ENCODE assay signal across 8 mouse cellular contexts in genomic region chr17:21532101-21532951, GRCm38 (mm10). TPM values are rescaled to one million over a fixed set of nuclear protein-coding genes. Genes with fewer than 3 reads are reported as not detected.
DNase-seq lines count a peak whose midpoint lies in the region; ATAC-seq and TF ChIP-seq lines count a peak whose summit lies in the region.

No protein-coding gene starts in this region.

- no peaks in the 10 kb centered on the region for H3K36me3 ChIP-seq in embryonic facial prominence, embryonic 15.5 days
- H3K36me3 ChIP-seq in heart, embryonic 12.5 days: no peaks in the 10 kb centered on the region
- H3K36me3 ChIP-seq in kidney, embryonic 16.5 days (ENCODE audit: insufficient read depth, low read length): no peaks in the 10 kb centered on the region
- H3K36me3 ChIP-seq in liver, adult 2 months (ENCODE audit: control insufficient read depth, insufficient read depth, low read length): no peaks in the 10 kb centered on the region

- peaks cover 19% of the 10 kb centered on the region for H3K4me1 ChIP-seq in embryonic facial prominence, embryonic 15.5 days
- peaks cover 21% of the 10 kb centered on the region for H3K4me1 ChIP-seq in heart, embryonic 12.5 days (replicated peaks)
- H3K4me1 ChIP-seq in kidney, embryonic 16.5 days (ENCODE audit: insufficient read depth, low read length): peaks cover 21% of the 10 kb centered on the region
- H3K4me1 ChIP-seq in liver, adult 2 months (ENCODE audit: control insufficient read depth, insufficient read depth, low read length): peaks cover 12% of the 10 kb centered on the region

- H3K9ac ChIP-seq in embryonic facial prominence, embryonic 15.5 days: peak overlapping the region; percentile 73
- peak overlapping the region; percentile 91 for H3K9ac ChIP-seq in heart, embryonic 12.5 days
- H3K9ac ChIP-seq in kidney, embryonic 16.5 days (replicated peaks; ENCODE audit: low read length): peak overlapping the region; percentile 96
- peak overlapping the region; percentile 95 for H3K9ac ChIP-seq in liver, adult 2 months (ENCODE audit: low read depth, low read length)

- no peaks in the 10 kb centered on the region for H3K27me3 ChIP-seq in embryonic facial prominence, embryonic 15.5 days
- H3K27me3 ChIP-seq in heart, embryonic 12.5 days (replicated peaks): no peaks in the 10 kb centered on the region
- no peaks in the 10 kb centered on the region for H3K27me3 ChIP-seq in kidney, embryonic 16.5 days (ENCODE audit: insufficient read depth, low read length)
- no peaks in the 10 kb centered on the region for H3K27me3 ChIP-seq in liver, adult 2 months (ENCODE audit: control insufficient read depth, insufficient read depth, low read length)

- 0 out of 2 replicates have a peak, but pooled peaks have one; percentile 35 for TF ChIP-seq POLR2A in liver, adult 2 months (IDR thresholded peaks at IDR 0.05; ENCODE audit: extremely low read depth, insufficient read depth, low read length)

- H3K4me2 ChIP-seq in embryonic facial prominence, embryonic 15.5 days (replicated peaks): peak overlapping the region; percentile 65
- peak overlapping the region; percentile 81 for H3K4me2 ChIP-seq in heart, embryonic 12.5 days
- H3K4me2 ChIP-seq in kidney, embryonic 16.5 days (replicated peaks; ENCODE audit: low read depth, low read length): peak overlapping the region; percentile 71

- peak overlapping the region; percentile 71 for H3K4me3 ChIP-seq in embryonic facial prominence, embryonic 15.5 days (replicated peaks)
- H3K4me3 ChIP-seq in heart, embryonic 12.5 days: peak overlapping the region; percentile 78
- peak overlapping the region; percentile 85 for H3K4me3 ChIP-seq in kidney, embryonic 16.5 days (ENCODE audit: low read length)
- H3K4me3 ChIP-seq in liver, adult 2 months (ENCODE audit: insufficient read depth, low read depth, low read length): peak overlapping the region; percentile 92

- DNase-seq in A20 (ENCODE audit: low read depth, low spot score): peak; percentile 79
- DNase-seq in adrenal gland, postnatal 4 days (ENCODE audit: low spot score in 2 of 2): peak; percentile 39 to 57
- DNase-seq in liver, adult 2 months (ENCODE audit: extremely low read depth, low read depth, low spot score): peak; percentile 89
- DNase-seq in spleen, postnatal 36 days (ENCODE audit: low spot score in 2 of 2): peak; percentile 49 to 57

- no peaks in the 10 kb centered on the region for H3K9me3 ChIP-seq in embryonic facial prominence, embryonic 15.5 days (replicated peaks)
- H3K9me3 ChIP-seq in heart, embryonic 12.5 days (replicated peaks): no peaks in the 10 kb centered on the region
- no peaks in the 10 kb centered on the region for H3K9me3 ChIP-seq in kidney, embryonic 16.5 days (ENCODE audit: low read length)

- under 1% methylated on average over 54 of the region's 54 CpGs for WGBS in embryonic facial prominence, embryonic 15.5 days
- under 1% methylated on average over 54 of the region's 54 CpGs for WGBS in heart, embryonic 12.5 days
- under 1% methylated on average over 54 of the region's 54 CpGs for WGBS in kidney, embryonic 16.5 days
- WGBS in liver, adult 2 months: under 1% methylated on average over 54 of the region's 54 CpGs

- peak overlapping the region; percentile 96 for H3K27ac ChIP-seq in embryonic facial prominence, embryonic 15.5 days (replicated peaks)
- H3K27ac ChIP-seq in heart, embryonic 12.5 days (ENCODE audit: poor library complexity, severe bottlenecking): peak overlapping the region; percentile 98
- H3K27ac ChIP-seq in kidney, embryonic 16.5 days (ENCODE audit: low read length): peak overlapping the region; percentile 98
- peak overlapping the region; percentile 73 for H3K27ac ChIP-seq in liver, adult 2 months (replicated peaks; ENCODE audit: insufficient read depth, low read depth, low read length)

- peak; percentile 87 for ATAC-seq in embryonic facial prominence, embryonic 15.5 days (ENCODE audit: insufficient number of reproducible peaks, low FRiP score, low TSS enrichment, low read depth)
- peak; percentile 87 for ATAC-seq in heart, embryonic 12.5 days (ENCODE audit: insufficient number of reproducible peaks, low FRiP score)
- ATAC-seq in kidney, embryonic 16.5 days (ENCODE audit: low FRiP score, low TSS enrichment): peak; percentile 87
- ATAC-seq in monocyte, adult 5-6 weeks (replicated peaks; ENCODE audit: insufficient number of reproducible peaks, low FRiP score, low TSS enrichment, poor library complexity, severe bottlenecking): peak; percentile 51

- H3K79me2 ChIP-seq in liver, adult 2 months (ENCODE audit: control insufficient read depth, insufficient read depth, low read length): no peaks in the 10 kb centered on the region

- peak; percentile 29 for TF ChIP-seq CTCF in liver, adult 2 months (IDR thresholded peaks at IDR 0.05; ENCODE audit: low read depth, low read length)

RNA-seq across cellular contexts. Expression of gene Zfp52, which starts 3.0 kb away (rescaled TPM):
- total RNA-seq in adrenal gland, postnatal 4 days (2021): 10 to 100 TPM; 28.1 to 30.6 TPM
- 5.0 and 5.4 TPM in 2 replicates for polyA plus RNA-seq in embryonic facial prominence, embryonic 15.5 days (2015; fragmentation: Nextera tagmentation; extraction: Ambion mirVana)
- polyA plus RNA-seq in heart, embryonic 12.5 days (2016; fragmentation: Nextera tagmentation; extraction: Ambion mirVana): 2.6 and 2.9 TPM in 2 replicates
- polyA plus RNA-seq in kidney, embryonic 16.5 days (2015; fragmentation: Nextera tagmentation; extraction: Ambion mirVana): 4.9 and 5.2 TPM in 2 replicates
- 0.94 and 1.3 TPM in 2 replicates for total RNA-seq in liver, adult 2 months (2014; rRNA removed)
- not detected in 2 replicates for polyA plus RNA-seq in liver, adult 2 months (2012; rRNA removed)
- total RNA-seq in monocyte, adult 5-6 weeks (2017): 49.3 to 103 TPM (median 59.5 TPM) in 3 replicates

RNA-seq across cellular contexts. Expression of gene Zfp948, which starts 34.5 kb away (rescaled TPM):
- total RNA-seq in adrenal gland, postnatal 4 days (2021): 10 to 100 TPM; 13.7 to 15.5 TPM
- polyA plus RNA-seq in embryonic facial prominence, embryonic 15.5 days (2015; fragmentation: Nextera tagmentation; extraction: Ambion mirVana): 16.7 and 18.8 TPM in 2 replicates
- polyA plus RNA-seq in heart, embryonic 12.5 days (2016; fragmentation: Nextera tagmentation; extraction: Ambion mirVana): 14.4 and 15.1 TPM in 2 replicates
- 20.5 and 20.6 TPM in 2 replicates for polyA plus RNA-seq in kidney, embryonic 16.5 days (2015; fragmentation: Nextera tagmentation; extraction: Ambion mirVana)
- total RNA-seq in liver, adult 2 months (2014; rRNA removed): 3.0 and 3.4 TPM in 2 replicates
- polyA plus RNA-seq in liver, adult 2 months (2012; rRNA removed): 0.37 and 0.51 TPM in 2 replicates
- total RNA-seq in monocyte, adult 5-6 weeks (2017): 0.43 to 5.9 TPM (median 5.0 TPM) in 3 replicates

RNA-seq across cellular contexts. Expression of gene Zfp53, which starts 43.5 kb away (rescaled TPM):
- 1 to 10 TPM; 6.9 to 7.5 TPM for total RNA-seq in adrenal gland, postnatal 4 days (2021)
- 10.1 and 10.8 TPM in 2 replicates for polyA plus RNA-seq in embryonic facial prominence, embryonic 15.5 days (2015; fragmentation: Nextera tagmentation; extraction: Ambion mirVana)
- polyA plus RNA-seq in heart, embryonic 12.5 days (2016; fragmentation: Nextera tagmentation; extraction: Ambion mirVana): 5.6 and 5.9 TPM in 2 replicates
- 11.4 and 12.3 TPM in 2 replicates for polyA plus RNA-seq in kidney, embryonic 16.5 days (2015; fragmentation: Nextera tagmentation; extraction: Ambion mirVana)
- total RNA-seq in liver, adult 2 months (2014; rRNA removed): 3.8 and 4.3 TPM in 2 replicates
- polyA plus RNA-seq in liver, adult 2 months (2012; rRNA removed): 0.95 and 1.2 TPM in 2 replicates
- total RNA-seq in monocyte, adult 5-6 weeks (2017): 39.0 to 49.6 TPM (median 42.5 TPM) in 3 replicates

Comparison
In these comparisons a context has a peak if more than half of its experiments do, and no peak if none do; other contexts are left out.
1. Peak in every context shown above with its lines: DNase-seq, ATAC-seq, H3K4me3 ChIP-seq and H3K27ac ChIP-seq.
2. RNA of gene Zfp948, which starts 34.5 kb away (polyA plus RNA-seq): 20.5 to 20.6 TPM in kidney, embryonic 16.5 days, 16.7 to 18.8 TPM in embryonic facial prominence, embryonic 15.5 days and 14.4 to 15.1 TPM in heart, embryonic 12.5 days; 0.37 to 0.51 TPM in liver, adult 2 months; every median in the first group is over 10 times any median in the second.